Mouse (Mus musculus) lung, adult 2 months (tissue): ENCODE results near the gene Pgf. TPM values are rescaled to one million over a fixed set of nuclear protein-coding genes. Genes with fewer than 3 reads are reported as not detected.

Experiments used
- DNase-seq: peaks from one replicate; pipeline ENCODE4 v3.0.0; 2022
- H3K4me1 ChIP-seq: fragments of 200-500 bp; 2 replicates; pipeline ENCODE4 v1.6.1; 2011; ENCODE audit warnings: low read length; ENCODE audit not compliant: control insufficient read depth, insufficient read depth
- H3K4me3 ChIP-seq: fragments of 200-500 bp; replicated peaks from 2 replicates; pipeline ENCODE3; 2011; ENCODE audit warnings: low read depth, mild to moderate bottlenecking, control low read depth, low read length; ENCODE audit errors: extremely low read depth
- CTCF ChIP-seq: fragments of 200-500 bp; IDR thresholded peaks from 2 replicates; pipeline ENCODE4 v1.5.1; 2011; ENCODE audit warnings: mild to moderate bottlenecking, low read length, control low read depth; ENCODE audit not compliant: insufficient read depth
- POLR2A ChIP-seq: fragments of 200-500 bp; IDR thresholded peaks from 2 replicates; pipeline ENCODE4 v1.6.1; 2011; ENCODE audit warnings: low read depth, mild to moderate bottlenecking, control low read depth, low read length, borderline replicate concordance; ENCODE audit errors: extremely low read depth
- WGBS: fragments of 180-500 bp; shearing (Covaris S2); methylation state at CpG from one replicate; pipeline ENCODE4 v1.1.7; 2018; 5-methylcytosine and 5-hydroxymethylcytosine counted together
- polyA plus RNA-seq: library from polyadenylated mRNA; depleted of rRNA; stranded (reverse); fragments of >200 nt; gene quantifications from 2 replicates; pipeline ENCODE4 v1.2.3, GENCODE M21; 2012

Gene Pgf
- polyA plus RNA-seq, 1 experiment, result 3.6 TPM

GRCm38 (mm10) chr12:85169877-85170276 is 7.7 kb downstream of the Pgf start:
- no peak for DNase-seq
- Histone ChIP-seq H3K4me3 (no peak overlapping the region), H3K4me1 (no peaks in the 10 kb centered on the region)
- WGBS, result 59% methylated on average over 3 of the region's 3 CpGs
- TF ChIP-seq POLR2A (no peak), CTCF (no peak)

- peak; percentile 77 for TF ChIP-seq CTCF
- no peak for TF ChIP-seq POLR2A
- Histone ChIP-seq H3K4me3 (no peak overlapping the region), H3K4me1 (no peaks in the 10 kb centered on the region)
- DNase-seq, result peak; percentile 81
- WGBS, result 26% methylated on average over 27 of the region's 27 CpGs
These were observed 8.3 kb downstream of the Pgf start for GRCm38 (mm10) chr12:85169117-85169858.

- no peak for DNase-seq
- no peak overlapping the region for H3K4me3 ChIP-seq
- H3K4me1 ChIP-seq, result no peaks in the 10 kb centered on the region
- TF ChIP-seq POLR2A (no peak), CTCF (no peak)
- 94% methylated on average over 9 of the region's 9 CpGs for WGBS
These were observed 11.0 kb downstream of the Pgf start for GRCm38 (mm10) chr12:85166631-85167030.

GRCm38 (mm10) chr12:85164996-85165395 is 12.6 kb downstream of the Pgf start:
- Histone ChIP-seq H3K4me3 (no peak overlapping the region), H3K4me1 (no peaks in the 10 kb centered on the region)
- WGBS, result 71% methylated on average over 5 of the region's 5 CpGs
- TF ChIP-seq POLR2A (no peak), CTCF (no peak)
- no peak for DNase-seq

GRCm38 (mm10) chr12:85159592-85159991 is 18.0 kb downstream of the Pgf start:
- 38% methylated on average over 5 of the region's 5 CpGs for WGBS
- no peak overlapping the region for H3K4me3 ChIP-seq
- no peak for DNase-seq
- H3K4me1 ChIP-seq, result no peaks in the 10 kb centered on the region
- TF ChIP-seq CTCF (no peak), POLR2A (no peak)

DNA sequence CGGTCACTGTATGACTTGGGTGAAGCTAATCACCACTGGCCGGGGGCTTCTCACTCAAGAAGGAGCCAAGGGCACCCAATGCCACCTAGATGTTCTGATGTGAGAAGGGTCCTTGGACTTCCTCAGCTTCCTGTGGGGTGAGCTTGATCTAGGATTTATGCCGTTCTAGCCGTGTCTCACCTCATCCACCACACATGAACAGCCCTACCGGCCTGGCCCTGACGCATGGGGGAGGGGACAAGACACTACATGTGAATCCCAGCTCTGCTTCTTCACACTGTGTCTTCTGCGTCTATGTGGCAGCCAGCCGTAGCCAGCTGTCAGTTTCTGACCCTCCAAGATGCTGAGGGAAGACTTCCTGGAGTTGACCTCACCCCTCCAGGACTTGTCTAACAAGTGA is 18.8 kb downstream of the Pgf start:
- H3K4me3 ChIP-seq, result no peak overlapping the region
- H3K4me1 ChIP-seq, result no peaks in the 10 kb centered on the region
- no peak for TF ChIP-seq CTCF
- DNase-seq, result no peak
- WGBS, result 78% methylated on average over 8 of the region's 8 CpGs

- no peak for DNase-seq
- H3K4me1 ChIP-seq, result no peaks in the 10 kb centered on the region
- H3K4me3 ChIP-seq, result no peak overlapping the region
- 75% methylated on average over 14 of the region's 14 CpGs for WGBS
- TF ChIP-seq POLR2A (no peak), CTCF (no peak)
These were observed 19.7 kb downstream of the Pgf start for GRCm38 (mm10) chr12:85157797-85158460.

GRCm38 (mm10) chr12:85156324-85156723 is 21.3 kb downstream of the Pgf start:
- no peak for TF ChIP-seq CTCF
- no peak for TF ChIP-seq POLR2A
- no peak for DNase-seq
- no peaks in the 10 kb centered on the region for H3K4me1 ChIP-seq
- WGBS, result 23% methylated on average over 6 of the region's 6 CpGs
- H3K4me3 ChIP-seq, result no peak overlapping the region

DNA sequence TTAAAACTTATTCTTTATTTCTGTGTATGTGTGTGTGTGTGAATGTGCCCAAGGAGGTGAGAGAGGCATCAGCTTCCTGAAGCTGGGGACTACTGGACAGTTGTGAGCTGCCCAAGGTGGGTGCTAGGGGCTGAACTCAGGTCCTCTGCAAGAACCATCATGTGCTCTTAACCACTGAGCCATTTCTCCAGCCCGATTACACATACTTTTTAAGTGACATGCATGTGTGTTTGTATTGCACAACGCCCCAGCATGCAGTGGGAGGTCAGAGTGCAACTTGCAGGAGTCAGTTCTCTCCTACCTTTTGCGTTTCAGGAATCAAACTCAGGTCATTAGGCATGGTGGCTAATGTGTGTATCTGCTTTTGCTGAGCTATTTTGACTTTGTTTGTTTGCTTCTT is 24.6 kb downstream of the Pgf start:
- no peak overlapping the region for H3K4me3 ChIP-seq
- DNase-seq, result no peak
- H3K4me1 ChIP-seq, result peaks cover 4% of the 10 kb centered on the region; the same call in 1 of the 2 replicates
- no peak for TF ChIP-seq CTCF
- TF ChIP-seq POLR2A, result no peak
- 50% methylated on average over 3 of the region's 3 CpGs for WGBS

- DNase-seq, result no peak
- TF ChIP-seq CTCF, result no peak
- TF ChIP-seq POLR2A, result no peak
- WGBS, result 18% methylated on average over 28 of the region's 28 CpGs
- H3K4me1 ChIP-seq, result peaks cover 4% of the 10 kb centered on the region; the same call in 1 of the 2 replicates
- peak within 1 kb of the TSS; percentile 22 for H3K4me3 ChIP-seq
These were observed 26.4 kb downstream of the Pgf start, which contains the start of gene Rps6kl1 for GRCm38 (mm10) chr12:85151002-85151774. Gene Rps6kl1, minus strand, starts transcription at chr12:85151264.
